17 mouse cellular contexts compared by ENCODE assay signal in genomic region chr9:96653538-96653937, GRCm38 (mm10). TPM values are rescaled to one million over a fixed set of nuclear protein-coding genes. Genes with fewer than 3 reads are reported as not detected.
DNase-seq lines count a peak whose midpoint lies in the region; TF ChIP-seq lines count a peak whose summit lies in the region.
"Had no signal": no experiment of that assay in that cellular context is flagged by ENCODE, and none has a peak within 500 bp of the region (broad histone marks: within the 10 kb centered on the region; RNA-seq: fewer than 3 reads in every experiment).

No protein-coding gene starts in this region.

- no peak for TF ChIP-seq POLR2A in MEL (IDR thresholded peaks at IDR 0.05; ENCODE audit: control insufficient read depth in 1 of 2, insufficient read depth in 1 of 2, low read depth in 1 of 2, low read length in 2 of 2, poor library complexity in 1 of 2)
- TF ChIP-seq POLR2A in myocyte (IDR thresholded peaks at IDR 0.05; ENCODE audit: insufficient read length, low read depth), result no peak

- H3K4me2 ChIP-seq in myocyte (ENCODE audit: low read depth), result peak overlapping the region; percentile 14
- H3K4me2 ChIP-seq: embryonic facial prominence, embryonic 12.5 days; forebrain, embryonic 13.5 days; forebrain, embryonic 15.5 days had no signal

- H3K4me3 ChIP-seq in MEL (ENCODE audit: control insufficient read depth in 1 of 2, insufficient read depth in 1 of 2, low read depth in 2 of 2, low read length in 2 of 2) (peak overlapping the region in 1 of 2 experiments; percentile 42; a peak in 1 of 4 replicates), myocyte (no peak overlapping the region)
- H3K4me3 ChIP-seq: embryonic facial prominence, embryonic 10.5 days; embryonic facial prominence, embryonic 12.5 days; forebrain, embryonic 13.5 days; forebrain, embryonic 15.5 days had no signal

- H3K27me3 ChIP-seq in MEL (ENCODE audit: control insufficient read depth in 1 of 2, insufficient read depth in 2 of 2, low read length in 2 of 2) (no peaks in the 10 kb centered on the region), myocyte (ENCODE audit: control insufficient read depth, insufficient read depth, insufficient read length) (no peaks in the 10 kb centered on the region)
- H3K27me3 ChIP-seq: embryonic facial prominence, embryonic 12.5 days; forebrain, embryonic 13.5 days; forebrain, embryonic 15.5 days had no signal

- peak; percentile 10 to 30; a peak in 2 of 4 replicates for TF ChIP-seq EP300 in MEL (IDR thresholded peaks at IDR 0.05; ENCODE audit: low read depth in 1 of 2, low read length in 2 of 2)

- TF ChIP-seq CTCF in MEL (IDR thresholded peaks at IDR 0.05 in 2 of 3, conservative IDR thresholded peaks at IDR 0.05 in 1 of 3; ENCODE audit: control insufficient read depth in 1 of 3, insufficient read depth in 1 of 3, low read depth in 2 of 3, low read length in 3 of 3, poor library complexity in 1 of 3, severe bottlenecking in 1 of 3), result no peak

- no peak overlapping the region for H3K27ac ChIP-seq in MEL (ENCODE audit: control insufficient read depth, low read depth, low read length)
- H3K27ac ChIP-seq: embryonic facial prominence, embryonic 10.5 days; embryonic facial prominence, embryonic 12.5 days; forebrain, embryonic 13.5 days; forebrain, embryonic 15.5 days had no signal

- no peaks in the 10 kb centered on the region for H3K9me3 ChIP-seq in MEL (replicated peaks; ENCODE audit: insufficient read depth, low read length)
- H3K9me3 ChIP-seq: embryonic facial prominence, embryonic 10.5 days; embryonic facial prominence, embryonic 12.5 days; forebrain, embryonic 13.5 days; forebrain, embryonic 15.5 days had no signal

- H3K4me1 ChIP-seq in MEL (ENCODE audit: control insufficient read depth in 1 of 2, insufficient read depth in 2 of 2, low read length in 2 of 2), result peaks cover 6 to 9% of the 10 kb centered on the region in 2 experiments
- H3K4me1 ChIP-seq: embryonic facial prominence, embryonic 10.5 days; embryonic facial prominence, embryonic 12.5 days; forebrain, embryonic 13.5 days; forebrain, embryonic 15.5 days had no signal

- H3K79me2 ChIP-seq in MEL (ENCODE audit: control insufficient read depth, insufficient read depth, low read length, poor library complexity) (no peaks in the 10 kb centered on the region), myocyte (ENCODE audit: control insufficient read depth, insufficient read depth) (no peaks in the 10 kb centered on the region)

- no peak overlapping the region for H3K9ac ChIP-seq in MEL (ENCODE audit: control insufficient read depth, low read depth, low read length, poor library complexity, severe bottlenecking)
- H3K9ac ChIP-seq: embryonic facial prominence, embryonic 12.5 days; forebrain, embryonic 13.5 days; forebrain, embryonic 15.5 days; forebrain, postnatal 0 days had no signal

- H3ac ChIP-seq in myocyte (ENCODE audit: control insufficient read depth, insufficient read length), result no peak overlapping the region

- DNase-seq in A20 (ENCODE audit: low read depth, low spot score) (peak; percentile 12), MEL (ENCODE audit: low read depth, low spot score) (no peak), adipocyte (ENCODE audit: low spot score) (no peak)
- DNase-seq in gastrocnemius, postnatal 36 days, result no peak
- DNase-seq in left cerebral cortex, postnatal 25 days (ENCODE audit: low spot score in 2 of 2), result no peak
- DNase-seq: adrenal gland, adult 8-10 months; adrenal gland, postnatal 14 days; adrenal gland, postnatal 36 days; cerebellum, adult 11-12 months; cerebellum, adult 2 months; cerebellum, postnatal 25 days; forebrain, postnatal 0 days had no signal

- TF ChIP-seq RAD21 in MEL (IDR thresholded peaks at IDR 0.05; ENCODE audit: low read depth, low read length), result no peak

- H3K36me3 ChIP-seq in MEL (ENCODE audit: control insufficient read depth in 1 of 2, insufficient read depth in 2 of 2, low read length in 2 of 2) (peaks cover 0 to 12% of the 10 kb centered on the region in 2 experiments; a peak in 2 of 4 replicates), myocyte (ENCODE audit: control insufficient read depth, insufficient read depth) (no peaks in the 10 kb centered on the region)
- H3K36me3 ChIP-seq: embryonic facial prominence, embryonic 10.5 days; embryonic facial prominence, embryonic 12.5 days; forebrain, embryonic 15.5 days had no signal

- intact Hi-C loops in gastrocnemius, postnatal 36 days (cut with DNase I), result no loop called here
- intact Hi-C loops in left cerebral cortex, postnatal 25 days (cut with DNase I), result loop anchor here (10.0 kb wide), 1 partner anchor 299 kb away; no protein-coding TSS in a partner anchor

TF ChIP-seq in MEL, 35 proteins besides CTCF, POLR2A, EP300 and RAD21:
- TF ChIP-seq POLR2AphosphoS5 (IDR thresholded peaks at IDR 0.05; ENCODE audit: borderline replicate concordance, low read depth, low read length), result no peak
- TF ChIP-seq ETS1 (IDR thresholded peaks at IDR 0.05; ENCODE audit: low read depth, low read length), result peak; percentile 64
- TF ChIP-seq GABPA (IDR thresholded peaks at IDR 0.05; ENCODE audit: low read depth, low read length), result no peak
- no peak for TF ChIP-seq MAFK (IDR thresholded peaks at IDR 0.05; ENCODE audit: borderline replicate concordance, low read depth, low read length)
- peak; percentile 50; the same call in 1 of the 2 replicates for TF ChIP-seq GATA1 (IDR thresholded peaks at IDR 0.05; ENCODE audit: low read depth, low read length)
- no peak for TF ChIP-seq UBTF (IDR thresholded peaks at IDR 0.05; ENCODE audit: borderline replicate concordance, insufficient read depth, low read depth, low read length)
- TF ChIP-seq CHD2 (IDR thresholded peaks at IDR 0.05; ENCODE audit: low read length), result no peak
- no peak for TF ChIP-seq SIN3A (IDR thresholded peaks at IDR 0.05; ENCODE audit: low read length)
- no peak for TF ChIP-seq SMC3 (IDR thresholded peaks at IDR 0.05; ENCODE audit: low read depth, low read length)
- TF ChIP-seq MYC (IDR thresholded peaks at IDR 0.05; ENCODE audit: low read depth, low read length), result no peak
- TF ChIP-seq MEF2A (IDR thresholded peaks at IDR 0.05; ENCODE audit: extremely low read depth, insufficient replicate concordance, low read depth, low read length, poor library complexity, severe bottlenecking), result peak; percentile 97
- TF ChIP-seq TCF12 (IDR thresholded peaks at IDR 0.05; ENCODE audit: low read depth, low read length), result no peak
- no peak for TF ChIP-seq POLR2AphosphoS2 (IDR thresholded peaks at IDR 0.05; ENCODE audit: low read length)
- no peak for TF ChIP-seq ZMIZ1 (IDR thresholded peaks at IDR 0.05; ENCODE audit: low read depth, low read length)
- TF ChIP-seq ELF1 (IDR thresholded peaks at IDR 0.05; ENCODE audit: low read depth, low read length), result no peak
- no peak for TF ChIP-seq KAT2A (conservative IDR thresholded peaks at IDR 0.05; ENCODE audit: low read depth, low read length)
- no peak for TF ChIP-seq CHD1 (IDR thresholded peaks at IDR 0.05; ENCODE audit: low read depth, low read length)
- peak; percentile 76 for TF ChIP-seq MYB (IDR thresholded peaks at IDR 0.05; ENCODE audit: low read depth, low read length)
- no peak for TF ChIP-seq USF1 (IDR thresholded peaks at IDR 0.05; ENCODE audit: low read depth, low read length)
- TF ChIP-seq ZKSCAN1 (IDR thresholded peaks at IDR 0.05; ENCODE audit: low read depth, low read length), result no peak
TF ChIP-seq in MEL: peak in this region for 4.

TF ChIP-seq in myocyte, 11 proteins besides CTCF, POLR2A, EP300 and RAD21:
- TF ChIP-seq TCF12 (IDR thresholded peaks at IDR 0.05; ENCODE audit: insufficient read depth, poor library complexity, severe bottlenecking), result no peak
- TF ChIP-seq REST (IDR thresholded peaks at IDR 0.05; ENCODE audit: insufficient read depth, insufficient read length), result no peak
- TF ChIP-seq E2F4 (IDR thresholded peaks at IDR 0.05; ENCODE audit: insufficient read depth), result no peak
- no peak for TF ChIP-seq MAX (IDR thresholded peaks at IDR 0.05; ENCODE audit: low read depth)
- TF ChIP-seq POLR2AphosphoS2 (IDR thresholded peaks at IDR 0.05; ENCODE audit: insufficient read length, low read depth), result no peak
- no peak for TF ChIP-seq TCF3 (IDR thresholded peaks at IDR 0.05; ENCODE audit: insufficient read length, low read depth)
- no peak for TF ChIP-seq SRF (IDR thresholded peaks at IDR 0.05; ENCODE audit: control insufficient read depth, insufficient read length, low read depth)
- no peak for TF ChIP-seq CEBPB (IDR thresholded peaks at IDR 0.05; ENCODE audit: insufficient read depth, poor library complexity, severe bottlenecking)
- no peak for TF ChIP-seq USF1 (IDR thresholded peaks at IDR 0.05; ENCODE audit: low read depth)
- TF ChIP-seq MYOG (IDR thresholded peaks at IDR 0.05; ENCODE audit: control insufficient read depth in 1 of 3, insufficient read depth in 1 of 3, insufficient read length in 2 of 3, low read depth in 2 of 3), result no peak
- no peak for TF ChIP-seq MYOD1 (IDR thresholded peaks at IDR 0.05; ENCODE audit: control insufficient read depth in 1 of 3, insufficient read length in 2 of 3, low read depth in 2 of 3)

RNA-seq across cellular contexts. Expression of gene Rasa2, which starts 22.1 kb away (rescaled TPM):
- 9.5 and 11.3 TPM in 2 replicates for total RNA-seq in MEL (2012; rRNA removed)
- polyA plus RNA-seq in MEL (2012; ENCODE audit: insufficient read depth in 1 of 2, insufficient read length in 2 of 2, low read depth in 1 of 2, low replicate concordance in 2 of 2, missing spikeins in 1 of 2) (10 to 100 TPM in 1 of 2 experiments, not detected in 1; 11.3 TPM), myocyte (2012; fragmentation: generic; extraction: Trizol) (1.2 TPM)
- total RNA-seq in gastrocnemius, postnatal 36 days (2021), result 1 to 10 TPM; 2.5 to 3.0 TPM
- 10 to 100 TPM; 33.6 to 33.7 TPM for total RNA-seq in left cerebral cortex, postnatal 25 days (2021)
